Mouse (Mus musculus): Measurements from ENCODE around the gene March4. TPM values are rescaled to one million over a fixed set of nuclear protein-coding genes. Genes with fewer than 3 reads are reported as not detected.

Gene March4
- total RNA-seq, 2 experiments from 2014 or later: 0.07 TPM; not detected in 1

DNA sequence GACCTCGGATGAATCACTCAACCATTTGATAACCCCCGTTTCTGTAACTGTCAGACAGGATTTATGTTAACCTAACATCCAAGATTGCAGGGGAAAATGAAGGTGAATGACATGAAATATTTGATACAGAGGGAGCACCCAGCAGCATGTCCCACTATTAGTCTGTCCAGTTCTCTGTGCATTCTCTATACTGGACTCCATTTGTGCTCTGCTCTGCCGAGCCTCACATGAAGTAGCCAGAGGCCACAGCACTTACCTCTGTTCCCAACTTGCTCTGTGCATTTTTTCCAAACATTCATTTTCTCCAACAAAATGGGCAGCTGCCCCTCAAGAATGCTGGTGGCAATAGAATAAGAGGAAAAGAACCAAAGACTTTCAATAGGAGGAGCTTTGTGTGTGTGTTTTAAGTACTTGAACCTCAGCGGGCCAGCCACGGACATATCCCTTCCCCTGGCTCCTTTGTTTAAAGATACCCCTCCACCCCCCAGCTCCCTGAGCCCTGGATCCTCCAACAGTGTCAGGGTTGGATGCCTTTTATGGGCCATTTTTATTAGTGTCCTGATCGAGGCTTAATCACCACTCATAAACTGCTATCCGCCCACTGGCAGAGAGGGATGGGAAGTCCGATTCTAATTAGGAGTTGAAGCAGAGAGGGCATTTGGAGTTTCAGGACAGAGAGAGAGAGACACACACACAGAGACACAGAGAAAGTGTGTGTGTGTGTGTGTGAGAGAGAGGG is 135.2 kb downstream of the March4 start:
- intact Hi-C loops (cut with DNase I): no loop called here
- no peak for DNase-seq

DNA sequence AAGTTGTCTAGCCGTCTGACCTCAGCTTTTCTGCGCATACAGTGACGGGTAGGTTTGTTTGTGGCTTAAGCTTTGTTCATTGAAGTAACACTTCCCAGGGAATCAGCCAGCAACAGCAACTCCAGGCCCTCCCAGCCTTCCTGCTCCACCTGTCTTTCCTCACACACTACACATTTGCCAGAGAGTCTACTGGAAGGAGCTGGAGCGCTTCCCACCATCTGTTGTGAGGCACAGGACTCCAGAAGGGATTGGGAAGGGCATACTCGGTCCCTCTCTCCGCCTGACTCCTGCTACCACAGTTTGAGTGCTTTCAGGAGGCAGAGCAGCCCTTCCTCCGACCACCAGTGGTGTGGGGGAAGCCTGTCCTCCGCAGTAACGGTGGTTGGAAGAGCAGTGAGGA is 136.1 kb downstream of the March4 start:
- intact Hi-C loops (cut with DNase I): no loop called here
- no peak for DNase-seq

DNA sequence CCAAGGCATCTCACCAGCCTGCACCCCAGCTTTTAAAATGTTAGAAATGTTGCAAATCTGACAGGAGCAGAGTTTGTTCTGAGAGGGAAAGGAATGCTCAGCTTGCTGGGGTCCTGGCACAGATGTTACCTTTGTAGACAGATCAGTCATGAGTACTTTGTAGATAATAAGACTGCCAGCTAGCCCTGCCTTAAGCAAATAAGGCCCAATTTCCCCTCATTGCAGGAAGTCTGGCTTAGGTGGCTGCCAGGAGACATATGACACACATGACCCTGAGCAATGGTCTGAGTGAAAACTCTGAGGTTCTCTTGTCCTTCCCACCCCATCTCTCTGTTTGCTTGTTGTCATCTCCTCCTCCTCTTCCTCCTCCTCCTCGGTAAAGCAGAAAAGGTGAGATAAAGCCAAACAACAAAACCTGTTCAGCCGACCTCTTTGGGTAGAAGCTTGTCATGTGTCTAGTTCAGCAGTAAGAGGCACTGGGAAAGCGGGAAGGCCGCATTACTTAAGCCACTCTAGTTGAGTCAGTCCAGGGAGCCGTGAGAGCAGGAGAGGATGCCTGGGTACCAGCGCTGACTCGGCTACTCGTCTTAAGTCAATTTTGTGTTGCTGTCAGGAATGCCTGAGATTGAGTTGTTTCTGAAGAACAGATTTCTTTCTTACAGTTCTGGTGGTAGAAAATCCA is 136.9 kb downstream of the March4 start:
- intact Hi-C loops (cut with DNase I): no loop called here
- no peak for DNase-seq

DNA sequence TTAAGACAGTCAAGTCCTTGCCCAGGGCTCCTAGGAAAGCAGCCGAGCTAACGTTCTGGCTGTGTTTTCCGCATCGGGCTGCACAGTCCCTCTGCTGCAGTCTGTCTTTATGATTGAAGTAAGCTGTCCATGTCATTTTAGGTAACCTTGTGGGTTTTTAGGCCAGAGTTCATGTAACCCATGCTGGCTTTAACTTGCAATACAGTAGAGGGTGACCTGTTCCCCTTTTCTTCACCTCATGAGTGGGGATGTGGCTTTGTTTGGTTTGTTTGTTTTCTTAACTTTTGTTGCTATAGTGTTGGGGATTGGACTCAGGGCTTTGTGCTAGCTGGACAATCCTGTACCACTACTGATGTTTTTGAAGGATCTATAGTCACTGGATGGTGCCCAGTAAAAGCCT is 146.3 kb downstream of the March4 start:
- DNase-seq: no peak
- intact Hi-C loops (cut with DNase I): no loop called here

DNA sequence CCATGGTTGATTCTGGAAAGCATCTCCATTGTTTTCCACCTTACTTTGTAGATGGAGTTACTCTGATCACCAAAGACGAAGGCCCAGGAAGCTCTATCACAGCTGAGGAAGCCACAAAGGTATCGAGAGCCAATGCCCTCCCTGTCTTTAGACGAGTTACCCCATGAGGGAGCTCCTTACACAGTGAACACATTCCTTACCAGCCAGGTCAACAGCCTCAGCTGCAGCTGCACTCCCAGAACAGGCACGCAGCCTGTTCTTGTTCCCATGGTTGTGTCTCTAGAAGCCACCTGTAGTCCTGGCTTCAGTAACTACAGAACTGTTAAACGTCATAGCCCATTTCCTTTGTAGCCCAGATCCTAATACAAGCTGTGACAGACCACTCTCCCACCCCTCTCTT is 153.1 kb downstream of the March4 start:
- intact Hi-C loops (cut with DNase I): no loop called here
- no peak for DNase-seq

DNA sequence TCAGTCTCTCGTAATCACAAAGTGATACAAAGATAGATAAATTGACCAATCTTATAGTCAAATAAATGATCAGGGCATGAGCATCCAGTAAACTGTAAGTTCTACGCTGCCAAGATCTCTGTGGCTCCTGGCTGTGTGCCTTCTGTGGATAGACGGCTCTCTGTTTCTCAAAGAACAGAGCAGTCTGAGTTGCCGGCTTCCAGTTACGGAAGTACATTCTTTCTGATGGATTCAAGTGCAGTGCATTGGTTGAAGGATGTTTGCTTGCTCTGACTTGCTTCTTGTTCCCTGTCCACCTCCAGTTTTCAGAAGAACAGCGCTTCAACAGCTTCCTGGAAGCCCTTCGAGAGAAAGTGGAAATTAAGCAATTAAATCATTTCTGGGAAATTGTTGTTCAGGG is 153.7 kb downstream of the March4 start:
- intact Hi-C loops (cut with DNase I): no loop called here
- DNase-seq: no peak

DNA sequence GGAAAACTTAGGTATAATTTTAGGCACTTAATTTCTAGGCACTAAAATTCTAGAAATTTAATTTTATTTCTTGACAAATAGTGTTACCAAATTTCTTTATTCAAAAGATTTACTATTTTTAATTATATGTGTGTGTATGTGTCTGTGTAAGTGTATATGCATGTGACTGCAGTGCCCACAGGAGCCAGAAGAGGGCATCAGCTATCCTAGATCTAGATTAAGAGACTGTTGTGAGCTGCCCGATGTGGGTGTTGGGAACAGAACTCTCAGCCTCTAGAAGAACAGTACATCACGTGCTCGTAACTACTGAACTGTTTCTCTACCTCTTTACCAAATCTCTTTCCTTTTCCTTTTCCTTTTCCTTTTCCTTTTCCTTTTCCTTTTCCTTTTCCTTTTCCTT is 156.2 kb downstream of the March4 start:
- intact Hi-C loops (cut with DNase I): no loop called here
- DNase-seq: no peak

DNA sequence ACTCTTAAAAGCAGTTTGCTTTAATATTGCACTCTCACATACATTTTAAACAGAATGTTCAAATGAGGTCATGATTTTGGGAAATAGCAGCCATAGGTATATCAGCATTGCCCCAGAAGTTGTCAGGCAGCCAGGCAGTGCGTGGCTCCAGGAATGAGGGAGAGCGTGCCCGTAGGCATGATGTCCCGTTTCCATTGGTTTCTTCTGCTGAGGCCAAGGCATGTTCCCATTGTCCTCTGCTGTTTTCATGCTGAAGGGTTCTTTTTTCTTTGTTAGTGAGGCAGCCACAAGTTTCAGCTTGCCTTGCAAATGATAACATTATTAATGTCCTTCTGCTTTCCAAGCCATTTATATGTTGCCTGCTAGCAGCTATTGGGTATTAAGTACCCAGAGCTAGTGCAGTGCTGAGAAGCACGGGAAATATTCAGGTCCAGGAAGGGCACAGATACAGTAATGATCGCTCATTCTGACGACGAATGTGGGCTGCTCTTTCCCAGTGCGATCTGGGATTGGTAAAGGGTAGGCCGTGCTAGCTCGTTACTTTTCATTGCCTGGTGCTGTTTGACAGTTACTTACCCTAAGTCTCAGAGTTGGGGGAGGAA is 156.9 kb downstream of the March4 start:
- intact Hi-C loops (cut with DNase I): no loop called here
- DNase-seq: no peak

DNA sequence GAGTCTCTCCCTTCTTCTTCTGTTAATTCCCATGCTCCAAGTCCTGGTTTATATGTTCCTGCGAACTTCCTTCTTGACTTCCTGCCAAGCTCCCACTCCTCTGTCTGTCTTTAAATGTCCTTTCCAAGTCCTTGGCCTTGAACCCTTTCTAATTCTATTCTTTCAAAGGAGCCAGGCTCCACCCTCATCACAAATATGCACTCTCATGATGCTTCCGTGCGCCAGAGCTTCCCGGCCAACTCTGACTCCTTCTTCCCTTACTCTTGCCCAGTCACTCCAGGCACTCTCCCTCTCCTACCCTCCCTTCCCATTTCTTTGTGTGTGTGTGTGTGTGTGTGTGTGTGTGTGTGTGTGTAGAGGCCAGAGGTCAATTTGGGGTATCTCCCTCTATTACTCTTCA is 158.6 kb downstream of the March4 start:
- intact Hi-C loops (cut with DNase I): no loop called here
- DNase-seq: no peak

Other genes starting within 250 kb of the March4 start
- 10 to 100 TPM; 11.7 to 12.6 TPM for gene Xrcc5, start 229.5 kb downstream of the March4 start, total RNA-seq (2021)
- gene Smarcal1, start 46.3 kb upstream of the March4 start, total RNA-seq (2021): 10 to 100 TPM; 25.6 to 26.2 TPM
- gene Ankar, start 163.6 kb upstream of the March4 start, total RNA-seq (2021): not detected
- gene Rpl37a, start 174.4 kb upstream of the March4 start, total RNA-seq (2021): 100 to 1,000 TPM; 632 to 681 TPM

All from heart, postnatal 14 days (tissue).